Mouse (Mus musculus) hindbrain, postnatal 0 days (tissue): ENCODE measurements around the gene Gm26938. TPM values are rescaled to one million over a fixed set of nuclear protein-coding genes. Genes with fewer than 3 reads are reported as not detected.
A peak's percentile ranks its signal among the peaks of the same experiment; 100 is the strongest.

Experiments used
- ATAC-seq: fragments of 200-750 bp; cut with Nextera tagmentation; 2 replicates; pipeline ENCODE4 v1.8.0; 2017; ENCODE audit warnings: mild to moderate bottlenecking, moderate TSS enrichment, moderate library complexity
- DNase-seq: peaks from one replicate; pipeline ENCODE4 v3.0.0-alpha.2; 2015; ENCODE audit warnings: low spot score
- H3K27ac ChIP-seq: fragments of 300-500 bp; sonication (generic); 2 replicates; pipeline ENCODE4 v1.5.1; 2014; ENCODE audit warnings: mild to moderate bottlenecking
- H3K27me3 ChIP-seq: fragments of 300-500 bp; sonication (generic); 2 replicates; pipeline ENCODE4 v1.6.1; 2014; ENCODE audit warnings: low read length, mixed read lengths; ENCODE audit not compliant: insufficient read depth
- H3K36me3 ChIP-seq: fragments of 300-500 bp; sonication (generic); 2 replicates; pipeline ENCODE4 v1.6.1; 2014; ENCODE audit warnings: low read length, mixed read lengths; ENCODE audit not compliant: insufficient read depth
- H3K4me1 ChIP-seq: fragments of 300-500 bp; sonication (generic); 2 replicates; pipeline ENCODE4 v1.6.1; 2014; ENCODE audit warnings: antibody characterized with exemption, low read length, mixed read lengths; ENCODE audit not compliant: insufficient read depth
- H3K4me2 ChIP-seq: fragments of 300-500 bp; sonication (generic); 2 replicates; pipeline ENCODE4 v1.6.1; 2014; ENCODE audit warnings: low read depth, mild to moderate bottlenecking, low read length, moderate library complexity, mixed read lengths
- H3K4me3 ChIP-seq: fragments of 300-500 bp; sonication (generic); 2 replicates; pipeline ENCODE4 v1.5.1; 2014; ENCODE audit warnings: low read length
- H3K9ac ChIP-seq: fragments of 300-500 bp; sonication (generic); replicated peaks from 2 replicates; pipeline ENCODE4 v1.6.1; 2014; ENCODE audit warnings: mild to moderate bottlenecking, low read length, moderate library complexity, mixed read lengths
- H3K9me3 ChIP-seq: fragments of 300-500 bp; sonication (generic); 2 replicates; pipeline ENCODE4 v1.6.1; 2016; ENCODE audit warnings: low read length, mixed read lengths
- CTCF ChIP-seq: IDR thresholded peaks from 2 replicates; pipeline ENCODE4 v1.5.1; 2016; ENCODE audit warnings: antibody characterized with exemption, control low read depth, low read depth
- WGBS: fragments of 180-500 bp; shearing (Covaris S2); extraction: QIAGEN DNeasy Blood & Tissue Kit; methylation state at CpG from one replicate; pipeline ENCODE4 v1.1.7; 2014; 5-methylcytosine and 5-hydroxymethylcytosine counted together
- polyA plus RNA-seq: library from polyadenylated mRNA; unstranded; fragments of >200 nt; fragmentation: Nextera tagmentation; extraction: Ambion mirVana; gene quantifications from 2 replicates; pipeline ENCODE4 v1.2.1, GENCODE M21; 2015
- total RNA-seq: library from RNA; depleted of rRNA; stranded (reverse); fragments of >200 nt; gene quantifications from 2 replicates; pipeline ENCODE4 v1.2.3, GENCODE M21; 2014

Gm26938 gene
- total and polyA plus RNA-seq, 2 experiments from 2014 or later = not detected

GRCm38 (mm10) chr5:139792966-139793337 is 33.3 kb downstream of the Gm26938 start:
- WGBS = 59% methylated on average over 3 of the region's 3 CpGs
- H3K9me3 ChIP-seq = no peaks in the 10 kb centered on the region
- DNase-seq = no peak
- H3K9ac ChIP-seq = no peak overlapping the region
- H3K4me3 ChIP-seq = no peak overlapping the region
- H3K4me1 ChIP-seq = peaks cover 23% of the 10 kb centered on the region
- H3K4me2 ChIP-seq = peak overlapping the region; percentile 99; the same call in 1 of the 2 replicates
- no peak overlapping the region for H3K27ac ChIP-seq
- H3K36me3 ChIP-seq = no peaks in the 10 kb centered on the region
- no peak for TF ChIP-seq CTCF
- no peak for ATAC-seq
- H3K27me3 ChIP-seq = no peaks in the 10 kb centered on the region

- Histone ChIP-seq H3K9me3 (no peaks in the 10 kb centered on the region), H3K27ac (no peak overlapping the region), H3K36me3 (no peaks in the 10 kb centered on the region), H3K4me1 (peaks cover 16% of the 10 kb centered on the region), H3K4me2 (peak overlapping the region; percentile 99), H3K9ac (peak overlapping the region; percentile 60; the same call in 1 of the 2 replicates), H3K27me3 (no peaks in the 10 kb centered on the region), H3K4me3 (peak overlapping the region; percentile 67)
- TF ChIP-seq CTCF = no peak
- ATAC-seq (no peak), DNase-seq (no peak)
- WGBS = 17% methylated on average over 11 of the region's 11 CpGs
Observed at GRCm38 (mm10) chr5:139792159-139792775, 33.9 kb downstream of the Gm26938 start.

DNA sequence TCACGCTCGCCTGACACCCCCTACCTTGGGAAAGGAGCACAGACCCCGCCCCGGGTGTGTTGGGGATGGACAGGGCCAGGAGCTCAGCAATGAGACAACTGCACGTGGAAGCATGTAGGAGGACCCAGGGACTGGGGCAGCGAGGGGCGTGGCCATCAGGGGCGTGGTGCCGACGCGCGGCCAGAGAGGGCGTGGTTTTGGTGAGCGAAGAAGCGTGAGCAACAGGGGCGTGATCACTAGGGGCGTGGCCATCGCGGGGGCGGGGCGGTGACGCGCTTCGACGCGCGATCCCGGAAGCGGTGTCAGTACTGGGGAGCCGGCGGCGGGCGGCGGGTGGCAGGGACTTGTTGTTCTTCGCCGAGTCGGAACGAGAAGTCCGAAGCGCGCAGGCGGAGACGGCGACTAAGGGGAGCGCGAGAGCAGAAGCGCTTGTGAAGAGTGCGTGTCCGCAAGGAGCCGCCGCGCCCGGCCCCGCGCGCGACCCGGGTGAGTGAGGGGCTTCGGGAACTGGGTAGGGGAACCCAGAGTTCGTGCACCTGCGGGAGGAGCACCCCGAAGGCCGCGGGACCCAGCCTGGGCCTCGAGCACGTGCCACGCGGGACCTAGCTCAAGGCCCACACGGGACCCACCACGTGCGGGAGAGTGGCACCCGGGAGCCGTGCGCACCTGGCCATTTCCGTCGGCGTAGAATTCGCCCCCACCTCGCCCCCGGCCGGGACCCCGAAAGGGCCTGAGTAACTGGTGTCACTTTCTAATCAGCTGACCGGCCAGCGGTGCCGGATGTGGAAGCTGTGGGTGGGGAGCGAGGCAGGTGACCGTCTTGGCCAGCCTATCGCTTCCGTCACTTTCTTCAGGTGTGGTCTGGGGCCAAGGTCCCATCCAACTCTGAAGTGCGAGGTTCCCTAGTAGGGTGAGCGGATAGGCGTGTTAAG is 34.7 kb downstream of the Gm26938 start, which contains the start of gene Mafk:
Gene Mafk (plus strand): TSS at position 287 of the 932 bp plus-strand sequence.
- Histone ChIP-seq H3K4me2 (peak within 1 kb of the TSS; percentile 99), H3K27me3 (no peaks in the 10 kb centered on the region), H3K9me3 (no peaks in the 10 kb centered on the region), H3K4me1 (peaks cover 9% of the 10 kb centered on the region), H3K4me3 (peak within 1 kb of the TSS; percentile 67), H3K36me3 (no peaks in the 10 kb centered on the region), H3K9ac (peak within 1 kb of the TSS; percentile 60), H3K27ac (peak within 1 kb of the TSS; percentile 33; the same call in 1 of the 2 replicates)
- TF ChIP-seq CTCF = no peak
- ATAC-seq (peak; percentile 86), DNase-seq (peak; percentile 91)
- 2% methylated on average over 92 of the region's 92 CpGs for WGBS

GRCm38 (mm10) chr5:139789466-139789865 is 36.7 kb downstream of the Gm26938 start:
- Histone ChIP-seq H3K9ac (no peak overlapping the region), H3K4me1 (peaks cover 9% of the 10 kb centered on the region)
- ATAC-seq = no peak

GRCm38 (mm10) chr5:139781406-139781805 is 44.8 kb downstream of the Gm26938 start:
- Histone ChIP-seq H3K36me3 (no peaks in the 10 kb centered on the region), H3K9me3 (no peaks in the 10 kb centered on the region), H3K4me3 (no peak overlapping the region), H3K4me2 (no peak overlapping the region), H3K27me3 (no peaks in the 10 kb centered on the region), H3K27ac (no peak overlapping the region), H3K9ac (no peak overlapping the region), H3K4me1 (no peaks in the 10 kb centered on the region)
- DNase-seq = no peak
- TF ChIP-seq CTCF = no peak
- no peak for ATAC-seq
- 78% methylated on average over 8 of the region's 8 CpGs for WGBS

More at GRCm38 (mm10) chr5:139789466-139789865, 36.7 kb downstream of the Gm26938 start:
- H3K4me3 ChIP-seq = no peak overlapping the region
- 55% methylated on average over 4 of the region's 4 CpGs for WGBS
- no peak for DNase-seq
- H3K27ac ChIP-seq = no peak overlapping the region
- H3K36me3 ChIP-seq = no peaks in the 10 kb centered on the region
- H3K9me3 ChIP-seq = no peaks in the 10 kb centered on the region
- H3K4me2 ChIP-seq = no peak overlapping the region
- no peaks in the 10 kb centered on the region for H3K27me3 ChIP-seq
- TF ChIP-seq CTCF = no peak

DNA sequence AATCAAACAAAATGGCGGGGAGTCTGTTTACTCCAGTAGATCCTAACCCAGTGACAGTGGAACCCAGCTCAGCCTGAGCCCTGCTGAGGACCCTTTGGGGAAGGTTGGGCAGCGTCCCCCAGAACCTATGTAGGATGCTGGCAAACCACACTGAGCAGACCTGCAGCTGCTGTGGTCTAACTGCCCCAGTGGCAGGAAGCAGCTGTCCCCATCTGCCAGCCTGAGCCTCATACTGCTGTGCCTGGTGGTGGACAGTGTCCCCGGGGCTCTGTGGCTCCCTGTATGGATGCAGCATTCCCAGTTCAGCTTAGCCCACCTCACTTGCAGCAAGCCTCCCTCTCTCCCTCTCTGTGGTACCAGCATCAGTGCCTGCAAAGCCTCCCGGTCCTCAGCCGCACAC is 49.2 kb downstream of the Gm26938 start:
- DNase-seq (no peak), ATAC-seq (no peak)
- no peaks in the 10 kb centered on the region for H3K27me3 ChIP-seq
- H3K9ac ChIP-seq = no peak overlapping the region
- no peak overlapping the region for H3K27ac ChIP-seq
- 0 out of 2 replicates have a peak, but pooled peaks cover 2% of the 10 kb centered on the region for H3K4me1 ChIP-seq
- 82% methylated on average over 5 of the region's 5 CpGs for WGBS
- H3K4me2 ChIP-seq = no peak overlapping the region
- H3K9me3 ChIP-seq = no peaks in the 10 kb centered on the region
- H3K36me3 ChIP-seq = peaks cover 16% of the 10 kb centered on the region
- no peak overlapping the region for H3K4me3 ChIP-seq
- TF ChIP-seq CTCF = no peak
